Mouse (Mus musculus) lung, postnatal 0 days (tissue): ENCODE measurements around the gene Actbl2. TPM values are rescaled to one million over a fixed set of nuclear protein-coding genes. Genes with fewer than 3 reads are reported as not detected.

Experiments used
- ATAC-seq: fragments of 200-750 bp; cut with Nextera tagmentation; 2 replicates; pipeline ENCODE4 v1.8.0; 2017; ENCODE audit warnings: moderate library complexity
- DNase-seq: peaks from one replicate; pipeline ENCODE4 v3.0.0-alpha.2; 2016; ENCODE audit warnings: low spot score
- H3K27ac ChIP-seq: fragments of 300-500 bp; sonication (generic); 2 replicates; pipeline ENCODE4 v1.5.1; 2014; ENCODE audit warnings: antibody characterized with exemption, mild to moderate bottlenecking, low read length, mixed read lengths
- H3K27me3 ChIP-seq: fragments of 300-500 bp; sonication (generic); replicated peaks from 2 replicates; pipeline ENCODE4 v1.6.1; 2014; ENCODE audit warnings: low read length, mixed read lengths; ENCODE audit not compliant: insufficient read depth
- H3K36me3 ChIP-seq: fragments of 300-500 bp; sonication (generic); 2 replicates; pipeline ENCODE4 v1.6.1; 2014; ENCODE audit warnings: low read length, mixed read lengths; ENCODE audit not compliant: insufficient read depth
- H3K4me1 ChIP-seq: fragments of 300-500 bp; sonication (generic); 2 replicates; pipeline ENCODE4 v1.6.1; 2014; ENCODE audit warnings: antibody characterized with exemption, low read depth, low read length, mixed read lengths; ENCODE audit not compliant: insufficient read depth
- H3K4me2 ChIP-seq: fragments of 300-500 bp; sonication (generic); replicated peaks from 2 replicates; pipeline ENCODE4 v1.6.1; 2014; ENCODE audit warnings: low read depth, mild to moderate bottlenecking, low read length, moderate library complexity, mixed read lengths
- H3K4me3 ChIP-seq: fragments of 300-500 bp; sonication (generic); 2 replicates; pipeline ENCODE4 v1.5.1; 2014; ENCODE audit warnings: low read depth, low read length
- H3K9ac ChIP-seq: fragments of 300-500 bp; sonication (generic); replicated peaks from 2 replicates; pipeline ENCODE4 v1.6.1; 2014; ENCODE audit warnings: low read depth, mild to moderate bottlenecking
- H3K9me3 ChIP-seq: fragments of 300-500 bp; sonication (generic); 2 replicates; pipeline ENCODE4 v1.6.1; 2016; ENCODE audit warnings: low read length, mixed read lengths
- CTCF ChIP-seq: IDR thresholded peaks from 2 replicates; pipeline ENCODE4 v1.5.1; 2016; ENCODE audit warnings: antibody characterized with exemption, mild to moderate bottlenecking
- EP300 ChIP-seq: IDR thresholded peaks from 2 replicates; pipeline ENCODE4 v1.6.1; 2016; ENCODE audit warnings: antibody characterized with exemption, mild to moderate bottlenecking, control low read depth
- WGBS: fragments of 180-500 bp; shearing (Covaris S2); extraction: QIAGEN DNeasy Blood & Tissue Kit; methylation state at CpG from one replicate; pipeline ENCODE4 v1.1.7; 2014; 5-methylcytosine and 5-hydroxymethylcytosine counted together
- polyA plus RNA-seq: library from polyadenylated mRNA; unstranded; fragments of >200 nt; fragmentation: Nextera tagmentation; extraction: Ambion mirVana; gene quantifications from 2 replicates; pipeline ENCODE4 v1.2.1, GENCODE M21; 2015

Actbl2 gene
- polyA plus RNA-seq, 1 experiment from 2014 or later = not detected

DNA sequence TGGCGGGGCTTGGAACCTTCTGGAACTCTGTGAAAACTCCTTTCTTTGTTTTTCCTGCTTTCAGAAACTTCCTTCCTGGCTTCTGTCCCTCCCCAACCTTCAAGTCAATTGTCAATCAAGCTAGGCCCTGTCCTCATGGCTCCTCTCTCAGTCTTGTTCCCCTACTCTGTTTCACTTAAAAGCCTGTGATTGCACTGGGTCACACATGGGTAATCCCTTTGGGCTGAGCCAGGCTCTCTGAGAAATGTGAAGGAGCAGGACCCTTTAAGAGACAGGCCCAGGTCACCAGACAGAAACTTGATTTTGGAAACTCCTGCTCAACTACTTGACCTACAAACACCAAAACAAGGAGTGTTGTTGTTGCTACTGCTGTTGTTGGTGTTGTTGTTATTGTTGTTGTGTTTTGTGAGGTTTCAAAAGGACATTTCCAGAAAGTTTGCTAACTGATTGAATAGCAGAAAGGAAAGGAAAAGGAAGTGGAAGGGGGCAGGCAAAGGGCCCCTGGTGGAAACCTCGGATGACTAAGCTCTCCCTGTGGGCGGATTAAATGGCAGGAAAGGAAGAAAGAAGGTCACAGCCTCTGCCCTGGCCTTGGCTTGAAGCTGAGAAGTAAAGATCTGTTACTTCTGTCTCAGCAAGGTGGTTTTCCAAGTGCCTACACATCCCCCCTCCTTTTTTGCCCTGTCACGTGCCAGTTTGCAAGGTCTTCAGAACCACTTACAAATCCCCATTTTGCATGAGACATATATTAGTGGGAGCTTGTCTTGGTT, 10.6 kb downstream of the Actbl2 start:
- no peaks in the 10 kb centered on the region for H3K9me3 ChIP-seq
- WGBS = 71% methylated on average over 4 of the region's 4 CpGs
- no peak overlapping the region for H3K9ac ChIP-seq
- TF ChIP-seq CTCF (no peak), EP300 (no peak)
- no peak for DNase-seq
- ATAC-seq = no peak
- H3K4me2 ChIP-seq = no peak overlapping the region
- no peaks in the 10 kb centered on the region for H3K27me3 ChIP-seq
- no peaks in the 10 kb centered on the region for H3K36me3 ChIP-seq
- peaks cover 9% of the 10 kb centered on the region; the same call in 1 of the 2 replicates for H3K4me1 ChIP-seq
- no peak overlapping the region for H3K4me3 ChIP-seq
- no peak overlapping the region for H3K27ac ChIP-seq

GRCm38 (mm10) chr13:111266855-111267254, 12.0 kb downstream of the Actbl2 start:
- no peak for TF ChIP-seq EP300
- no peak for TF ChIP-seq CTCF
- ATAC-seq (no peak), DNase-seq (no peak)
- Histone ChIP-seq H3K4me3 (no peak overlapping the region), H3K4me2 (no peak overlapping the region), H3K9me3 (no peaks in the 10 kb centered on the region), H3K27ac (no peak overlapping the region), H3K36me3 (no peaks in the 10 kb centered on the region), H3K27me3 (no peaks in the 10 kb centered on the region), H3K9ac (no peak overlapping the region), H3K4me1 (peaks cover 9% of the 10 kb centered on the region; the same call in 1 of the 2 replicates)
- 71% methylated on average over 5 of the region's 5 CpGs for WGBS

DNA sequence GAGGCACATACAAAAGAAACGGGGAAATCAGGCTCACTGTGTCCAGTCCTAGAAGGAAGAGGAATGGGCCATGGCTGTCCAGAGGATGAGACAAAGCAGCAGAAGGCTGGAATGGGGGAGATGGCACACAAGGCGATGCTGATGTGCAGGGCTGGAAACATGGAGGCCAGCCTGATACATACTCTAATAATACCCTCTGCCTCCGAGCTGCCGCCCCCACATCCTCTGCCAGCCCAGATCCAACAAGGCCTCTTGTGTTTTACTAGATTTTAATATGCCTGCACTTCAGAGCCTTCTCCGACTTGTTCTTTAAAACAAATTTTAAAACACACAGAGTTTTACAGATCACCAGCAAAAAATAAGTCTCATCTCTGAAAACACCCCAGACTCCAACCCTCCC, 14.2 kb downstream of the Actbl2 start:
- TF ChIP-seq CTCF = no peak
- TF ChIP-seq EP300 = no peak

DNA sequence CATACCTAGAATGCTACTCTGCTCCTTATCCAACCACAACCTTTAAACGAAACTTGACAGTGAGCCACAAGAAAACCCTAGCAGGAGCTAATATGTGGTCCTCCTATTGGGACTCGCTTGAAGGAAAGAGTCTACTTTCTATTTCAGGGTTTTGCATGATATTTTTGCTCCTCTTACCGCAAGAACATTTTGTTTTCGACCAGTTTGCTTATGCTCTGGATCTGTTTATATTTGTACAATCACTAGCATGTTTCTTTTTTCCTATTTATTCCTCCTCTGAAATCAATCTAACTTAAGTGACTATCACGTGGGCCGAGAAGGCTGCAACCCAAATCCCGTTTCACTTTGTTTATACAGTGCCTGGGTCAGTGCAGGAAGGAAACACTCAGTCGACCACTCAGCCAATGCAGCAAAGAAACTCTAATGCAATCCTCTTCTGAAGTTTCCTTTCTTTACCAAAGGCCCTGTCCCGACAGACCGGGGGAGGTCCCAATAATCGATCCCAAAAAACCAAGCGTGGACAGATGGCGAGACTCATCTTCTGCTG, 15.0 kb downstream of the Actbl2 start:
- Histone ChIP-seq H3K36me3 (no peaks in the 10 kb centered on the region), H3K27ac (peak overlapping the region; percentile 69), H3K4me3 (peak overlapping the region; percentile 5; the same call in 1 of the 2 replicates), H3K27me3 (no peaks in the 10 kb centered on the region), H3K9me3 (no peaks in the 10 kb centered on the region), H3K4me2 (peak overlapping the region; percentile 39), H3K9ac (no peak overlapping the region), H3K4me1 (peaks cover 9% of the 10 kb centered on the region; the same call in 1 of the 2 replicates)
- 20% methylated on average over 13 of the region's 13 CpGs for WGBS
- peak; percentile 70 for DNase-seq
- peak; percentile 36; the same call in 1 of the 2 replicates for TF ChIP-seq EP300
- no peak for TF ChIP-seq CTCF
- ATAC-seq = peak; percentile 84

More for the DNA sequence above, 14.2 kb downstream of the Actbl2 start:
- Histone ChIP-seq H3K9me3 (no peaks in the 10 kb centered on the region), H3K4me1 (peaks cover 9% of the 10 kb centered on the region; the same call in 1 of the 2 replicates), H3K27ac (no peak overlapping the region; the same call in 1 of the 2 replicates), H3K4me2 (no peak overlapping the region), H3K27me3 (no peaks in the 10 kb centered on the region), H3K9ac (no peak overlapping the region), H3K36me3 (no peaks in the 10 kb centered on the region), H3K4me3 (no peak overlapping the region)
- WGBS = 77% methylated on average over 5 of the region's 5 CpGs
- ATAC-seq (no peak), DNase-seq (no peak)

- Histone ChIP-seq H3K36me3 (no peaks in the 10 kb centered on the region), H3K27me3 (no peaks in the 10 kb centered on the region), H3K4me3 (no peak overlapping the region), H3K4me2 (no peak overlapping the region), H3K4me1 (peaks cover 9% of the 10 kb centered on the region; the same call in 1 of the 2 replicates), H3K27ac (no peak overlapping the region), H3K9me3 (no peaks in the 10 kb centered on the region), H3K9ac (no peak overlapping the region)
- DNase-seq (no peak), ATAC-seq (no peak)
- 70% methylated on average over 8 of the region's 8 CpGs for WGBS
- TF ChIP-seq CTCF (no peak), EP300 (no peak)
Measured at GRCm38 (mm10) chr13:111271868-111272267, 17.1 kb downstream of the Actbl2 start.
